Mouse (Mus musculus) adrenal gland, postnatal 25 days (tissue): Measurements from ENCODE around the gene Ly6g6c. TPM values are rescaled to one million over a fixed set of nuclear protein-coding genes. Genes with fewer than 3 reads are reported as not detected.

ENCODE experiments used
- DNase-seq: peaks from one replicate; pipeline ENCODE4 v3.0.0; 2021; ENCODE audit warnings: mixed read lengths
- total RNA-seq: library from RNA; stranded (reverse); gene quantifications from 2 replicates; pipeline ENCODE4 v1.2.3, GENCODE M21; 2021

Ly6g6c gene
- total RNA-seq, 1 experiment from 2014 or later, result not detected

- DNase-seq, result no peak
Observed at GRCm38 (mm10) chr17:35057090-35057489, 8.1 kb upstream of the Ly6g6c start.

- DNase-seq, result no peak
Observed at GRCm38 (mm10) chr17:35058316-35058715, 6.9 kb upstream of the Ly6g6c start.

- DNase-seq, result peak; percentile 86
Observed at GRCm38 (mm10) chr17:35058911-35059892, 6.0 kb upstream of the Ly6g6c start, which contains the start of gene Ddah2. TSS of gene Ddah2 (plus strand) at chr17:35059035.

- DNase-seq, result no peak
Observed at GRCm38 (mm10) chr17:35060071-35060470, 5.1 kb upstream of the Ly6g6c start.

- no peak for DNase-seq
Observed at GRCm38 (mm10) chr17:35060737-35061297, 4.4 kb upstream of the Ly6g6c start.

- no peak for DNase-seq
Observed at GRCm38 (mm10) chr17:35061299-35061698, 3.9 kb upstream of the Ly6g6c start.

GRCm38 (mm10) chr17:35063466-35063865, 1.7 kb upstream of the Ly6g6c start:
- DNase-seq, result no peak

- no peak for DNase-seq
Observed at GRCm38 (mm10) chr17:35064378-35064877, 760 bp upstream of the Ly6g6c start.

GRCm38 (mm10) chr17:35066084-35066483, 896 bp downstream of the Ly6g6c start, which contains the start of gene Mpig6b:
TSS of gene Mpig6b (minus strand) at chr17:35066184.
- DNase-seq, result no peak

- no peak for DNase-seq
Observed at GRCm38 (mm10) chr17:35068213-35068914, 3.2 kb downstream of the Ly6g6c start.

GRCm38 (mm10) chr17:35070556-35071229, 5.5 kb downstream of the Ly6g6c start:
- no peak for DNase-seq

GRCm38 (mm10) chr17:35071454-35071853, 6.3 kb downstream of the Ly6g6c start:
- no peak for DNase-seq

- DNase-seq, result no peak
Observed at GRCm38 (mm10) chr17:35074097-35074496, 8.9 kb downstream of the Ly6g6c start.

GRCm38 (mm10) chr17:35076507-35077176, 11.5 kb downstream of the Ly6g6c start, which contains the start of gene Ly6g6e:
TSS of gene Ly6g6e (plus strand) at chr17:35076902.
- no peak for DNase-seq

GRCm38 (mm10) chr17:35077285-35077684, 12.1 kb downstream of the Ly6g6c start:
- DNase-seq, result no peak

- peak; percentile 31 for DNase-seq
Observed at GRCm38 (mm10) chr17:35077786-35078233, 12.6 kb downstream of the Ly6g6c start, which contains the start of gene Ly6g6d. TSS of gene Ly6g6d (minus strand) at chr17:35078065.

GRCm38 (mm10) chr17:35079778-35080177, 14.6 kb downstream of the Ly6g6c start:
- no peak for DNase-seq

GRCm38 (mm10) chr17:35080248-35080647, 15.1 kb downstream of the Ly6g6c start:
- DNase-seq, result no peak

- DNase-seq, result no peak
Observed at GRCm38 (mm10) chr17:35080710-35081109, 15.5 kb downstream of the Ly6g6c start.

GRCm38 (mm10) chr17:35082841-35083576, 17.8 kb downstream of the Ly6g6c start:
- DNase-seq, result no peak
